Mouse (Mus musculus): ENCODE measurements around the gene Cxcl15.
"Not testable (repeated sequence)": the region's sequence is repeated elsewhere in the genome, so short reads cannot be mapped to it uniquely, and the experiment has no call there.

The Cxcl15 gene

GRCm38 (mm10) chr5:90790074-90790502, 4.2 kb upstream of the Cxcl15 start:
- no peak for DNase-seq

- DNase-seq, result not testable (repeated sequence)
These were observed 1.1 kb downstream of the Cxcl15 start for GRCm38 (mm10) chr5:90795392-90795791.

GRCm38 (mm10) chr5:90804574-90804973, 10.2 kb downstream of the Cxcl15 start:
- DNase-seq, result no peak

GRCm38 (mm10) chr5:90806050-90806449, 11.7 kb downstream of the Cxcl15 start:
- no peak for DNase-seq

GRCm38 (mm10) chr5:90807176-90807950, 13.0 kb downstream of the Cxcl15 start:
- DNase-seq, result no peak

- DNase-seq, result no peak
These were observed 25.4 kb downstream of the Cxcl15 start for GRCm38 (mm10) chr5:90819756-90820155.

- no peak for DNase-seq
These were observed 37.9 kb downstream of the Cxcl15 start for GRCm38 (mm10) chr5:90832145-90832767.

- DNase-seq, result no peak
These were observed 38.5 kb downstream of the Cxcl15 start for GRCm38 (mm10) chr5:90832768-90833388.

GRCm38 (mm10) chr5:90834436-90834835, 40.1 kb downstream of the Cxcl15 start:
- DNase-seq, result no peak

GRCm38 (mm10) chr5:90838582-90838981, 44.2 kb downstream of the Cxcl15 start:
- DNase-seq, result no peak

GRCm38 (mm10) chr5:90840902-90841869, 46.9 kb downstream of the Cxcl15 start:
- no peak for DNase-seq

GRCm38 (mm10) chr5:90843891-90844290, 49.6 kb downstream of the Cxcl15 start:
- DNase-seq, result peak; percentile 13 to 53

- not testable (repeated sequence) for DNase-seq
These were observed 55.8 kb downstream of the Cxcl15 start for GRCm38 (mm10) chr5:90850096-90850495.

- DNase-seq, result not testable (repeated sequence)
These were observed 57.1 kb downstream of the Cxcl15 start for GRCm38 (mm10) chr5:90851391-90851790.
